Mouse (Mus musculus) myocyte (in vitro differentiated cells): ENCODE results near the gene Morf4l1.

Source experiments
- CEBPB ChIP-seq: IDR thresholded peaks from 2 replicates; pipeline ENCODE4 v1.6.1; 2011; ENCODE audit warnings: mild to moderate bottlenecking, moderate library complexity; ENCODE audit not compliant: poor library complexity, insufficient read depth, severe bottlenecking
- E2F4 ChIP-seq: IDR thresholded peaks from one replicate; pipeline ENCODE4 v1.6.1; 2011; ENCODE audit warnings: mild to moderate bottlenecking, control low read depth, moderate library complexity; ENCODE audit not compliant: insufficient read depth
- POLR2A ChIP-seq: IDR thresholded peaks from one replicate; pipeline ENCODE4 v1.6.1; 2011; ENCODE audit warnings: low read depth, mild to moderate bottlenecking, control low read depth, moderate library complexity; ENCODE audit not compliant: insufficient read length

- TF ChIP-seq CEBPB (no peak), POLR2A (no peak), E2F4 (no peak)
Measured at GRCm38 (mm10) chr9:90109386-90109785, 5.2 kb downstream of the Morf4l1 start.
